Mouse (Mus musculus): ENCODE data around the gene Ltn1. TPM values are rescaled to one million over a fixed set of nuclear protein-coding genes. Genes with fewer than 3 reads are reported as not detected.
A peak's percentile ranks its signal among the peaks of the same experiment; 100 is the strongest.

Ltn1 gene
- polyA plus RNA-seq, 1 experiment from 2014 or later: 35.1 TPM

- Histone ChIP-seq H3K36me3 (ENCODE audit: insufficient read depth) (no peaks in the 10 kb centered on the region), H3K9me3 (ENCODE audit: low read depth, low read length) (no peaks in the 10 kb centered on the region), H3K27me3 (ENCODE audit: insufficient read depth, low read length) (no peaks in the 10 kb centered on the region), H3K27ac (ENCODE audit: low read depth) (no peak overlapping the region), H3K4me3 (ENCODE audit: low read depth, low read length) (no peak overlapping the region), H3K4me1 (ENCODE audit: insufficient read depth) (no peaks in the 10 kb centered on the region), H3K9ac (no peak overlapping the region), H3K4me2 (no peak overlapping the region)
- WGBS: 93% methylated on average over 3 of the region's 3 CpGs
- ATAC-seq (ENCODE audit: insufficient read depth) (no peak), DNase-seq (no peak)
- TF ChIP-seq CTCF (IDR thresholded peaks at IDR 0.05; ENCODE audit: low read depth): no peak
Measured at GRCm38 (mm10) chr16:87445528-87445927, 13.1 kb upstream of the Ltn1 start.

- Histone ChIP-seq H3K9me3 (ENCODE audit: low read depth, low read length) (no peaks in the 10 kb centered on the region), H3K36me3 (ENCODE audit: insufficient read depth) (no peaks in the 10 kb centered on the region), H3K4me3 (ENCODE audit: low read depth, low read length) (no peak overlapping the region), H3K9ac (no peak overlapping the region), H3K4me1 (ENCODE audit: insufficient read depth) (no peaks in the 10 kb centered on the region), H3K27me3 (ENCODE audit: insufficient read depth, low read length) (no peaks in the 10 kb centered on the region), H3K27ac (ENCODE audit: low read depth) (no peak overlapping the region), H3K4me2 (no peak overlapping the region)
- TF ChIP-seq CTCF (IDR thresholded peaks at IDR 0.05; ENCODE audit: low read depth): no peak
- DNase-seq (no peak), ATAC-seq (ENCODE audit: insufficient read depth) (no peak)
Measured at GRCm38 (mm10) chr16:87445110-87445509, 12.7 kb upstream of the Ltn1 start.

GRCm38 (mm10) chr16:87444071-87444470 is 11.7 kb upstream of the Ltn1 start:
- Histone ChIP-seq H3K4me2 (no peak overlapping the region), H3K9ac (no peak overlapping the region), H3K27me3 (ENCODE audit: insufficient read depth, low read length) (no peaks in the 10 kb centered on the region), H3K36me3 (ENCODE audit: insufficient read depth) (no peaks in the 10 kb centered on the region), H3K27ac (ENCODE audit: low read depth) (no peak overlapping the region), H3K9me3 (ENCODE audit: low read depth, low read length) (no peaks in the 10 kb centered on the region), H3K4me1 (ENCODE audit: insufficient read depth) (peaks cover 6% of the 10 kb centered on the region; the same call in 1 of the 2 replicates), H3K4me3 (ENCODE audit: low read depth, low read length) (no peak overlapping the region)
- TF ChIP-seq CTCF (IDR thresholded peaks at IDR 0.05; ENCODE audit: low read depth): no peak
- no peak for DNase-seq
- WGBS: 48% methylated on average over 1 of the region's 1 CpGs
- no peak for ATAC-seq (ENCODE audit: insufficient read depth)

GRCm38 (mm10) chr16:87443245-87443644 is 10.8 kb upstream of the Ltn1 start:
- ATAC-seq (ENCODE audit: insufficient read depth) (no peak), DNase-seq (no peak)
- H3K4me2 ChIP-seq: no peak overlapping the region
- no peaks in the 10 kb centered on the region for H3K27me3 ChIP-seq (ENCODE audit: insufficient read depth, low read length)
- no peak overlapping the region for H3K4me3 ChIP-seq (ENCODE audit: low read depth, low read length)
- H3K9ac ChIP-seq: no peak overlapping the region
- peaks cover 6% of the 10 kb centered on the region; the same call in 1 of the 2 replicates for H3K4me1 ChIP-seq (ENCODE audit: insufficient read depth)
- H3K36me3 ChIP-seq (ENCODE audit: insufficient read depth): no peaks in the 10 kb centered on the region
- no peak for TF ChIP-seq CTCF (IDR thresholded peaks at IDR 0.05; ENCODE audit: low read depth)
- no peaks in the 10 kb centered on the region for H3K9me3 ChIP-seq (ENCODE audit: low read depth, low read length)
- H3K27ac ChIP-seq (ENCODE audit: low read depth): no peak overlapping the region

GRCm38 (mm10) chr16:87442291-87442690 is 9.9 kb upstream of the Ltn1 start:
- Histone ChIP-seq H3K36me3 (ENCODE audit: insufficient read depth) (no peaks in the 10 kb centered on the region), H3K9ac (no peak overlapping the region), H3K27me3 (ENCODE audit: insufficient read depth, low read length) (no peaks in the 10 kb centered on the region), H3K4me1 (ENCODE audit: insufficient read depth) (peaks cover 6% of the 10 kb centered on the region; the same call in 1 of the 2 replicates), H3K9me3 (ENCODE audit: low read depth, low read length) (no peaks in the 10 kb centered on the region), H3K4me3 (ENCODE audit: low read depth, low read length) (no peak overlapping the region), H3K4me2 (no peak overlapping the region), H3K27ac (ENCODE audit: low read depth) (no peak overlapping the region)
- no peak for TF ChIP-seq CTCF (IDR thresholded peaks at IDR 0.05; ENCODE audit: low read depth)
- ATAC-seq (ENCODE audit: insufficient read depth): no peak
- WGBS: 29% methylated on average over 5 of the region's 5 CpGs
- DNase-seq: peak; percentile 34

- no peaks in the 10 kb centered on the region for H3K36me3 ChIP-seq (ENCODE audit: insufficient read depth)
- no peak overlapping the region for H3K27ac ChIP-seq (ENCODE audit: low read depth)
- H3K27me3 ChIP-seq (ENCODE audit: insufficient read depth, low read length): no peaks in the 10 kb centered on the region
- DNase-seq: peak; percentile 22
- peak overlapping the region; percentile 75 for H3K4me3 ChIP-seq (ENCODE audit: low read depth, low read length)
- peak; percentile 47 for TF ChIP-seq CTCF (IDR thresholded peaks at IDR 0.05; ENCODE audit: low read depth)
- peak overlapping the region; percentile 90 for H3K4me2 ChIP-seq
- H3K4me1 ChIP-seq (ENCODE audit: insufficient read depth): peaks cover 6% of the 10 kb centered on the region; the same call in 1 of the 2 replicates
- no peaks in the 10 kb centered on the region for H3K9me3 ChIP-seq (ENCODE audit: low read depth, low read length)
- H3K9ac ChIP-seq: peak overlapping the region; percentile 72; the same call in 1 of the 2 replicates
- ATAC-seq (ENCODE audit: insufficient read depth): no peak
- 21% methylated on average over 9 of the region's 9 CpGs for WGBS
Measured at GRCm38 (mm10) chr16:87441089-87441488, 8.7 kb upstream of the Ltn1 start.

GRCm38 (mm10) chr16:87440184-87440686 is 7.8 kb upstream of the Ltn1 start, which contains the start of gene Rwdd2b:
Gene Rwdd2b, minus strand, starts transcription at chr16:87440573.
- H3K4me3 ChIP-seq (ENCODE audit: low read depth, low read length): peak within 1 kb of the TSS; percentile 75

More at GRCm38 (mm10) chr16:87440184-87440686, 7.8 kb upstream of the Ltn1 start, which contains the start of gene Rwdd2b:
- WGBS: under 1% methylated on average over 35 of the region's 38 CpGs
- Histone ChIP-seq H3K9me3 (ENCODE audit: low read depth, low read length) (no peaks in the 10 kb centered on the region), H3K27me3 (ENCODE audit: insufficient read depth, low read length) (no peaks in the 10 kb centered on the region), H3K9ac (peak within 1 kb of the TSS; percentile 72), H3K27ac (ENCODE audit: low read depth) (peak within 1 kb of the TSS; percentile 88), H3K4me1 (ENCODE audit: insufficient read depth) (peaks cover 6% of the 10 kb centered on the region; the same call in 1 of the 2 replicates), H3K4me2 (peak within 1 kb of the TSS; percentile 90), H3K36me3 (ENCODE audit: insufficient read depth) (no peaks in the 10 kb centered on the region)
- DNase-seq (peak; percentile 98), ATAC-seq (ENCODE audit: insufficient read depth) (peak; percentile 95)
- no peak for TF ChIP-seq CTCF (IDR thresholded peaks at IDR 0.05; ENCODE audit: low read depth)
